In the genomic region with DNA sequence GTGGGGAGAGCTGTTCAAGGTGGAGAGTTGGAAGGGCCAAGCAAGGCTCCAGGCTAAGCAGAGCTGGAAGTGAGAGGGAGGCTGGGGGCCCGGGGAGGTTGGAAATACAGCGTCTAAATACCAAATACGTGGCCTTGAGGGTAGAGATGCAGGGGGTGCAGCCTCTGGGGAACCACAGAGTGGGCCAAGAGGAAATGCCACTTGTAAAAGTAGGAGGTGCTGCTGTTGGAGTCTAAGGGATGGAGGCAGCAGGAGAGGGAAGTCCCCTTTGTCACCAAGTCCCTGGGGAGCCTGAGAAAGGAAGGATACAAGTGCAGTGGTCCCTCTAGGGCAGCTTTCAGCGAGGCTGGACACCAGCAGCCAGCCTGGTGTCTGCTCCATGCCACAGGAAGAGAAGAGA, we compare ENCODE assay signal across 16 mouse cellular contexts.
A peak's percentile ranks its signal among the peaks of the same experiment; 100 is the strongest.
DNase-seq lines count a peak whose midpoint lies in the region; ATAC-seq and TF ChIP-seq lines count a peak whose summit lies in the region.
"Had no signal": no experiment of that assay in that cellular context is flagged by ENCODE, and none has a peak within 500 bp of the region (broad histone marks: within the 10 kb centered on the region; RNA-seq: fewer than 3 reads in every experiment).

No protein-coding gene starts in this region.

- no peak overlapping the region for H3K4me3 ChIP-seq in forebrain, embryonic 11.5 days (ENCODE audit: low read depth, low read length)
- no peak overlapping the region for H3K4me3 ChIP-seq in forebrain, postnatal 0 days (ENCODE audit: low read depth, low read length)
- H3K4me3 ChIP-seq in heart, postnatal 0 days (ENCODE audit: low read depth, low read length), result no peak overlapping the region
- H3K4me3 ChIP-seq in midbrain, embryonic 12.5 days, result no peak overlapping the region
- H3K4me3 ChIP-seq in midbrain, postnatal 0 days (ENCODE audit: low read depth, low read length), result no peak overlapping the region
- H3K4me3 ChIP-seq in liver, embryonic 15.5 days (replicated peaks), result no peak overlapping the region
- H3K4me3 ChIP-seq: limb, embryonic 10.5 days had no signal

- no peaks in the 10 kb centered on the region for H3K9me3 ChIP-seq in forebrain, embryonic 11.5 days (ENCODE audit: control insufficient read depth, low read length)
- no peaks in the 10 kb centered on the region for H3K9me3 ChIP-seq in forebrain, postnatal 0 days (ENCODE audit: low read length)
- H3K9me3 ChIP-seq in heart, postnatal 0 days (replicated peaks; ENCODE audit: control insufficient read depth, low read length), result no peaks in the 10 kb centered on the region
- no peaks in the 10 kb centered on the region for H3K9me3 ChIP-seq in midbrain, embryonic 12.5 days
- no peaks in the 10 kb centered on the region for H3K9me3 ChIP-seq in midbrain, postnatal 0 days (ENCODE audit: low read length)
- no peaks in the 10 kb centered on the region for H3K9me3 ChIP-seq in liver, embryonic 15.5 days (replicated peaks)
- H3K9me3 ChIP-seq: limb, embryonic 10.5 days had no signal

- 0 out of 2 replicates have a peak overlapping the region, but pooled peaks have one; percentile 6 for H3K27ac ChIP-seq in forebrain, embryonic 11.5 days (ENCODE audit: low read depth, low read length)
- no peak overlapping the region for H3K27ac ChIP-seq in forebrain, postnatal 0 days (ENCODE audit: low read depth, low read length)
- peak overlapping the region; percentile 78 for H3K27ac ChIP-seq in heart, postnatal 0 days (ENCODE audit: low read depth)
- H3K27ac ChIP-seq in midbrain, embryonic 12.5 days (replicated peaks), result 0 out of 2 replicates have a peak overlapping the region, but pooled peaks have one; percentile 2
- no peak overlapping the region for H3K27ac ChIP-seq in midbrain, postnatal 0 days (ENCODE audit: low read depth, low read length)
- no peak overlapping the region for H3K27ac ChIP-seq in liver, embryonic 15.5 days (replicated peaks)

- H3K27me3 ChIP-seq in forebrain, embryonic 11.5 days (ENCODE audit: control insufficient read depth, insufficient read depth, low read length), result peaks cover 3% of the 10 kb centered on the region
- no peaks in the 10 kb centered on the region for H3K27me3 ChIP-seq in forebrain, postnatal 0 days (ENCODE audit: insufficient read depth, low read length)
- H3K27me3 ChIP-seq in heart, postnatal 0 days (ENCODE audit: control insufficient read depth, insufficient read depth, low read length), result no peaks in the 10 kb centered on the region
- H3K27me3 ChIP-seq in midbrain, embryonic 12.5 days, result peaks cover 15% of the 10 kb centered on the region
- no peaks in the 10 kb centered on the region for H3K27me3 ChIP-seq in midbrain, postnatal 0 days (ENCODE audit: insufficient read depth, low read length)
- no peaks in the 10 kb centered on the region for H3K27me3 ChIP-seq in liver, embryonic 15.5 days

- no peak overlapping the region for H3K4me2 ChIP-seq in forebrain, embryonic 11.5 days (ENCODE audit: low read depth, low read length, severe bottlenecking)
- no peak overlapping the region for H3K4me2 ChIP-seq in forebrain, postnatal 0 days (ENCODE audit: low read depth)
- H3K4me2 ChIP-seq in heart, postnatal 0 days (ENCODE audit: low read depth, low read length), result no peak overlapping the region
- H3K4me2 ChIP-seq in midbrain, embryonic 12.5 days (replicated peaks), result no peak overlapping the region
- H3K4me2 ChIP-seq in midbrain, postnatal 0 days (ENCODE audit: low read depth, low read length, poor library complexity, severe bottlenecking), result no peak overlapping the region
- no peak overlapping the region for H3K4me2 ChIP-seq in liver, embryonic 15.5 days

- no peak for ATAC-seq in forebrain, embryonic 11.5 days (replicated peaks; ENCODE audit: low FRiP score)
- no peak for ATAC-seq in forebrain, postnatal 0 days
- no peak for ATAC-seq in heart, postnatal 0 days (ENCODE audit: insufficient read depth, low read depth)
- ATAC-seq in midbrain, embryonic 12.5 days (ENCODE audit: low FRiP score, low read depth), result no peak
- ATAC-seq in midbrain, postnatal 0 days (ENCODE audit: low FRiP score), result no peak
- ATAC-seq in liver, embryonic 15.5 days (ENCODE audit: insufficient read depth), result no peak

- H3K4me1 ChIP-seq in forebrain, embryonic 11.5 days (replicated peaks; ENCODE audit: control insufficient read depth, insufficient read depth, low read length), result peaks cover 54% of the 10 kb centered on the region
- peaks cover 3% of the 10 kb centered on the region; the same call in 1 of the 2 replicates for H3K4me1 ChIP-seq in forebrain, postnatal 0 days (ENCODE audit: insufficient read depth)
- peaks cover 28% of the 10 kb centered on the region for H3K4me1 ChIP-seq in heart, postnatal 0 days (ENCODE audit: control insufficient read depth, insufficient read depth)
- peaks cover 91% of the 10 kb centered on the region for H3K4me1 ChIP-seq in midbrain, embryonic 12.5 days
- peaks cover 8% of the 10 kb centered on the region; the same call in 1 of the 2 replicates for H3K4me1 ChIP-seq in midbrain, postnatal 0 days (ENCODE audit: insufficient read depth, low read length)
- H3K4me1 ChIP-seq in liver, embryonic 15.5 days (replicated peaks), result peaks cover 89% of the 10 kb centered on the region

- 33% methylated on average over 4 of the region's 4 CpGs for WGBS in forebrain, embryonic 11.5 days
- 47% methylated on average over 4 of the region's 4 CpGs for WGBS in forebrain, postnatal 0 days
- 28% methylated on average over 4 of the region's 4 CpGs for WGBS in heart, postnatal 0 days
- 35% methylated on average over 4 of the region's 4 CpGs for WGBS in midbrain, embryonic 12.5 days
- 20% methylated on average over 4 of the region's 4 CpGs for WGBS in midbrain, postnatal 0 days
- 29% methylated on average over 4 of the region's 4 CpGs for WGBS in liver, embryonic 15.5 days (ENCODE audit: insufficient replicate concordance)

- H3K9ac ChIP-seq in forebrain, embryonic 11.5 days (ENCODE audit: low read length), result no peak overlapping the region; the same call in 1 of the 2 replicates
- H3K9ac ChIP-seq in forebrain, postnatal 0 days, result no peak overlapping the region
- no peak overlapping the region for H3K9ac ChIP-seq in heart, postnatal 0 days (replicated peaks; ENCODE audit: low read depth, low read length)
- H3K9ac ChIP-seq in midbrain, embryonic 12.5 days (replicated peaks), result no peak overlapping the region; the same call in 1 of the 2 replicates
- no peak overlapping the region for H3K9ac ChIP-seq in midbrain, postnatal 0 days (replicated peaks; ENCODE audit: low read length, poor library complexity, severe bottlenecking)
- 0 out of 2 replicates have a peak overlapping the region, but pooled peaks have one; percentile 5 for H3K9ac ChIP-seq in liver, embryonic 15.5 days

- H3K36me3 ChIP-seq in forebrain, embryonic 11.5 days (ENCODE audit: control insufficient read depth, insufficient read depth, low read length), result no peaks in the 10 kb centered on the region
- H3K36me3 ChIP-seq in forebrain, postnatal 0 days (ENCODE audit: insufficient read depth), result no peaks in the 10 kb centered on the region
- H3K36me3 ChIP-seq in heart, postnatal 0 days (replicated peaks; ENCODE audit: control insufficient read depth, insufficient read depth, low read length), result no peaks in the 10 kb centered on the region
- no peaks in the 10 kb centered on the region for H3K36me3 ChIP-seq in midbrain, embryonic 12.5 days
- H3K36me3 ChIP-seq in midbrain, postnatal 0 days (ENCODE audit: insufficient read depth, low read length), result no peaks in the 10 kb centered on the region
- peaks cover 14% of the 10 kb centered on the region for H3K36me3 ChIP-seq in liver, embryonic 15.5 days (replicated peaks)
- H3K36me3 ChIP-seq: limb, embryonic 10.5 days had no signal

- no peak for DNase-seq in forebrain, embryonic 11.5 days (ENCODE audit: low spot score)
- no peak for DNase-seq in forebrain, postnatal 0 days
- DNase-seq in heart, postnatal 0 days (ENCODE audit: low spot score), result no peak
- no peak for DNase-seq in heart, postnatal 4 days
- DNase-seq in midbrain, postnatal 0 days (ENCODE audit: low spot score), result no peak
- DNase-seq in embryo, embryonic 10 days (ENCODE audit: low spot score), result no peak
- DNase-seq: cerebellum, adult 8-10 months; heart, postnatal 36 days; kidney, adult 8-10 months; kidney, postnatal 4 days; lung, adult 18-20 months; lung, postnatal 4 days; thymus, postnatal 4 days had no signal

- no peak for TF ChIP-seq CTCF in forebrain, postnatal 0 days (IDR thresholded peaks at IDR 0.05; ENCODE audit: low read depth)
- TF ChIP-seq CTCF in heart, postnatal 0 days (IDR thresholded peaks at IDR 0.05; ENCODE audit: low read depth), result no peak
- TF ChIP-seq CTCF in midbrain, postnatal 0 days (IDR thresholded peaks at IDR 0.05), result no peak

- TF ChIP-seq EP300 in heart, postnatal 0 days (IDR thresholded peaks at IDR 0.05; ENCODE audit: low read depth), result no peak

Comparison
In these comparisons a context has a peak if more than half of its experiments do, and no peak if none do; other contexts are left out.
1. H3K27ac ChIP-seq: peak in forebrain, embryonic 11.5 days (single experiment), heart, postnatal 0 days (single experiment) and midbrain, embryonic 12.5 days (single experiment); none in forebrain, postnatal 0 days (single experiment), midbrain, postnatal 0 days (single experiment) and liver, embryonic 15.5 days (single experiment).